Mouse (Mus musculus): Measurements from ENCODE around the gene Selenow. TPM values are rescaled to one million over a fixed set of nuclear protein-coding genes. Genes with fewer than 3 reads are reported as not detected.
"Not testable (repeated sequence)": the region's sequence is repeated elsewhere in the genome, so short reads cannot be mapped to it uniquely, and the experiment has no call there.

Selenow gene
- polyA plus RNA-seq, 1 experiment from 2014 or later: 198 TPM

- Histone ChIP-seq H3K4me3 (ENCODE audit: inconsistent target) (no peak overlapping the region), H3K36me3 (ENCODE audit: inconsistent target) (no peaks in the 10 kb centered on the region), H3K27ac (no peak overlapping the region), H3K79me2 (ENCODE audit: inconsistent target) (no peaks in the 10 kb centered on the region)
- 86% methylated on average over 2 of the region's 2 CpGs for WGBS (ENCODE audit: missing documents)
Observed at GRCm38 (mm10) chr7:15930543-15930942, 8.3 kb upstream of the Selenow start.

DNA sequence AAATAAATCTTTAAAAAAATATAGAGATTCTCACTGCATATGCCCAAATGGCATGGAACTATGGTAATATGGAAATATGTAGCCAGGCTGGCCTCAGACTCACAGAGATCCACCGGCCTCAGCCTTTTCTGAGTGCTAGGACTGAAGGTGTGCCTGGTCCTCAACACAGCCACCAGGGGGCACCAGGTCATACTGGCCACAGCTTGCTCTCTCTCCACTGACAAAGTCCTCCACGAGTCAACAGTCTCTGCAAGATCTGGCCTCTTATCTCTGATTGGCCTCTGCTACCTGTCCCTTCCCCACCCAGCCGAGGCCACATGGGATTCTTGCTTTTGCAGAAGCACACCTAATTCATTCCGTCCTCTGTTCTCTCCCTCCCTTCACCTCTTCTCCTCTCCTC is 7.7 kb upstream of the Selenow start:
- Histone ChIP-seq H3K4me3 (ENCODE audit: inconsistent target) (no peak overlapping the region), H3K79me2 (ENCODE audit: inconsistent target) (no peaks in the 10 kb centered on the region), H3K27ac (no peak overlapping the region), H3K36me3 (ENCODE audit: inconsistent target) (no peaks in the 10 kb centered on the region)
- WGBS (ENCODE audit: missing documents): 35% methylated on average over 4 of the region's 4 CpGs

GRCm38 (mm10) chr7:15921796-15922195 is 406 bp downstream of the Selenow start:
- H3K27ac ChIP-seq: peak overlapping the region; percentile 91
- H3K79me2 ChIP-seq (ENCODE audit: inconsistent target): peaks cover 32% of the 10 kb centered on the region
- H3K36me3 ChIP-seq (ENCODE audit: inconsistent target): peaks cover 28% of the 10 kb centered on the region
- peak overlapping the region; percentile 97 for H3K4me3 ChIP-seq (ENCODE audit: inconsistent target)
- 1% methylated on average over 10 of the region's 10 CpGs for WGBS (ENCODE audit: missing documents)

GRCm38 (mm10) chr7:15920645-15921190 is 1.5 kb downstream of the Selenow start:
- H3K27ac ChIP-seq: no peak overlapping the region
- H3K79me2 ChIP-seq (ENCODE audit: inconsistent target): peaks cover 32% of the 10 kb centered on the region
- peak overlapping the region; percentile 97 for H3K4me3 ChIP-seq (ENCODE audit: inconsistent target)
- WGBS (ENCODE audit: missing documents): 89% methylated on average over 6 of the region's 6 CpGs
- H3K36me3 ChIP-seq (ENCODE audit: inconsistent target): peaks cover 31% of the 10 kb centered on the region

DNA sequence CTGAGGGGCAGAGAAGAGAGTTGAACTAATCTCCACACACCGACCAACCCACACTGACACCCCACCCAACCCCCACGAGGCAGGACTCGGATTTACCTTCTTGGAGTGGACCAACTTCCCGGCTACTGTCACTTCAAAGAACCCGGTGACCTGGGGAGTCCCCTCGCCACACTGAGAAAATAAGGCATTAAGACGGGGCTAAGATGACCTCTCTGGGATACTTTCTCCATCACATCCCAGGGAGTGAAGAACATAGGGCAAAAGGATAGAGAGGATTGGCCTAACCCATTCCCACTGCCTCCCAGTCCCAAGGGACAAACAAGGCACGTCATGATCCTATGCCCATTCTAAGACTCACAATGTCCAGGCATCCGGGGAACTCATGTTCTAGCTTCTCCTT is 2.3 kb downstream of the Selenow start:
- Histone ChIP-seq H3K79me2 (ENCODE audit: inconsistent target) (peaks cover 32% of the 10 kb centered on the region), H3K36me3 (ENCODE audit: inconsistent target) (peaks cover 31% of the 10 kb centered on the region), H3K4me3 (ENCODE audit: inconsistent target) (no peak overlapping the region), H3K27ac (no peak overlapping the region)
- WGBS (ENCODE audit: missing documents): 94% methylated on average over 9 of the region's 9 CpGs

DNA sequence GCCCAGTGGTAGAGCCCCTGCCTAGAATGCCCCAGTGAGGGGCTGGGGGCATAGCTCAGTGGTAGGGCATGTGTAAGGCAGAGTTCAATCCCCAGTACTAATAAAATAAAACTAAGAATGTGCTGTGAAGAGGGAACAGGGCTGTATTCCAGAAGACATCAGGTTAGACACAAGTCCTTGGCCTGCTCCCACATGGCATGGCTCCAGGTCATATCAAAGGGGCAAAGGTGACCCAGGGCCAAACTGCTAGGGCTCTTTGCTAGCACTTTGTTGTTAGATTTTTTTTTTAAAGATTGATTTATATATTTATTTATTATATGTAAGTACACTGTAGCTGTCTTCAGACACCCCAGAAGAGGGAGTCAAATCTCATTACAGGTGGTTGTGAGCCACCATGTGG is 3.8 kb downstream of the Selenow start:
- Histone ChIP-seq H3K27ac (no peak overlapping the region), H3K79me2 (ENCODE audit: inconsistent target) (peaks cover 32% of the 10 kb centered on the region), H3K36me3 (ENCODE audit: inconsistent target) (peaks cover 31% of the 10 kb centered on the region), H3K4me3 (ENCODE audit: inconsistent target) (no peak overlapping the region)

GRCm38 (mm10) chr7:15916996-15917395 is 5.2 kb downstream of the Selenow start:
- Histone ChIP-seq H3K79me2 (ENCODE audit: inconsistent target) (peaks cover 26% of the 10 kb centered on the region), H3K4me3 (ENCODE audit: inconsistent target) (no peak overlapping the region), H3K27ac (no peak overlapping the region), H3K36me3 (ENCODE audit: inconsistent target) (peaks cover 31% of the 10 kb centered on the region)
- 87% methylated on average over 4 of the region's 4 CpGs for WGBS (ENCODE audit: missing documents)

- Histone ChIP-seq H3K79me2 (ENCODE audit: inconsistent target) (peaks cover 18% of the 10 kb centered on the region), H3K4me3 (ENCODE audit: inconsistent target) (no peak overlapping the region), H3K36me3 (ENCODE audit: inconsistent target) (peaks cover 31% of the 10 kb centered on the region), H3K27ac (no peak overlapping the region)
- 94% methylated on average over 3 of the region's 3 CpGs for WGBS (ENCODE audit: missing documents)
Observed at GRCm38 (mm10) chr7:15916134-15916723, 6.0 kb downstream of the Selenow start.

GRCm38 (mm10) chr7:15915695-15916094 is 6.5 kb downstream of the Selenow start:
- WGBS (ENCODE audit: missing documents): 91% methylated on average over 3 of the region's 4 CpGs
- Histone ChIP-seq H3K79me2 (ENCODE audit: inconsistent target) (peaks cover 13% of the 10 kb centered on the region), H3K36me3 (ENCODE audit: inconsistent target) (peaks cover 31% of the 10 kb centered on the region)
- H3K27ac ChIP-seq; H3K4me3 ChIP-seq (ENCODE audit: inconsistent target): not testable (repeated sequence)

DNA sequence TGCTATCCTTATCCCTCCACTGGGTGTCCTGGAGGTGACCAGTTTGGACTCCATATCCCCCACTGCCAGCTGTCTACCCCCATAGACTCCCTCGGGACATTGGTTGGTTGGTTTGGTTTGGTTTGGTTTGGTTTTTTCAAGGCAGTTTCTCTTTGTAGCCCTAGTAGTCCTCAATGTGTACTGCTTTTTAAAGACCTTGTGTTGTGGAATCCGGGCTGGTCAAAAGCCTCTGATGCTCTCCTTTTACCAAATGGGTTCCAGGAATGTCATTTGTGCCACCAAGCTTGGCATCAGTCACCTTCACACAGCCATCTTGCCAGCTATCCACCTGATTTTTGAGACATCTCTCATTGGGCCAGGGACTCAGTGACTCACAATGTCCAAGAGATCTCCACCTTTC is 7.5 kb downstream of the Selenow start:
- WGBS (ENCODE audit: missing documents): 97% methylated on average over 2 of the region's 2 CpGs
- no peak overlapping the region for H3K27ac ChIP-seq
- H3K79me2 ChIP-seq (ENCODE audit: inconsistent target): peaks cover 3% of the 10 kb centered on the region; the same call in 1 of the 2 replicates
- peaks cover 26% of the 10 kb centered on the region for H3K36me3 ChIP-seq (ENCODE audit: inconsistent target)
- no peak overlapping the region for H3K4me3 ChIP-seq (ENCODE audit: inconsistent target)

DNA sequence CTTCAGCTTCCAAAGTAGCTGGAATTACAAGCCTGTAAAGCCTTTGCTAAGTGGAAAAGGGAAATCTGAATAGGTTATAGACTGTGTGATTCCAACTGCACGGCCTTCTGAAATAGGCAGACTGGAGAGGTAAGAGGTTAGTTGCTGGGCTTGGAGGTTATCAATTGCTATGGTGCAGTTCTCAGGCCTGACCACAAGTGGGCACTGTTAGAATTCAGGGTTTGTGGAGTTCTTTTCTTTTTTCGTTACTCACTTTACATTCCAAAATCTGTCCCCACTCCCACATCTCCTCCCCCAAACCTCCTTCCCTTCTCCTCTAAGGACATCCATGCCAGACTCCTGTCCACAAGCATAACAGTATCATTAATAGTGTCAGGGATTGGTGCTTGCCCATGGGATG is 8.0 kb downstream of the Selenow start:
- H3K36me3 ChIP-seq (ENCODE audit: inconsistent target): peaks cover 21% of the 10 kb centered on the region; the same call in 1 of the 2 replicates
- 25% methylated on average over 2 of the region's 2 CpGs for WGBS (ENCODE audit: missing documents)
- H3K79me2 ChIP-seq (ENCODE audit: inconsistent target): no peaks in the 10 kb centered on the region; the same call in 1 of the 2 replicates
- H3K27ac ChIP-seq: no peak overlapping the region
- no peak overlapping the region for H3K4me3 ChIP-seq (ENCODE audit: inconsistent target)

DNA sequence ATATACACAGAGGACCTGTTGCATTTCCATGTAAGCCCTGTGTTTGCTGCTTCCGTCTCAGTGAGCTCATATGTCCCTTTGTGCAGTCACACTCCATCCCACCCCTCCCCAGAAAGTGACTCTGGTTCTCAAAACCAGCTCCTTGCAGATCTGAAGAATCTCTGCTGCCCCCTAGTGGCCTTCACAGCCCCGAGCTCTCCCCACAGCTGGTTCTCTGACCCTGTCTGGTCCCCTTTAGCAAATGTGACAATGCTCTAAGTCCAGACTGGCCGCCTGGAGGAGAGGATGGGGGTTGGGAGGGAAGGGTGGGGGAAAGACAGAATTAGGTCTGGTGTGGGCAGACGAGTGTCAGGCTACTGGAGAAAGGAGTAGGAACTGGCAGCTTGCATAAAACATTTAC is 10.0 kb downstream of the Selenow start:
- H3K79me2 ChIP-seq (ENCODE audit: inconsistent target): no peaks in the 10 kb centered on the region
- WGBS (ENCODE audit: missing documents): 0% methylated on average over 4 of the region's 4 CpGs
- H3K27ac ChIP-seq: no peak overlapping the region
- H3K36me3 ChIP-seq (ENCODE audit: inconsistent target): peaks cover 7% of the 10 kb centered on the region; the same call in 1 of the 2 replicates
- H3K4me3 ChIP-seq (ENCODE audit: inconsistent target): no peak overlapping the region

GRCm38 (mm10) chr7:15910521-15910920 is 11.7 kb downstream of the Selenow start:
- Histone ChIP-seq H3K79me2 (ENCODE audit: inconsistent target) (no peaks in the 10 kb centered on the region), H3K27ac (no peak overlapping the region), H3K4me3 (ENCODE audit: inconsistent target) (no peak overlapping the region), H3K36me3 (ENCODE audit: inconsistent target) (no peaks in the 10 kb centered on the region)
- WGBS (ENCODE audit: missing documents): 93% methylated on average over 5 of the region's 5 CpGs

DNA sequence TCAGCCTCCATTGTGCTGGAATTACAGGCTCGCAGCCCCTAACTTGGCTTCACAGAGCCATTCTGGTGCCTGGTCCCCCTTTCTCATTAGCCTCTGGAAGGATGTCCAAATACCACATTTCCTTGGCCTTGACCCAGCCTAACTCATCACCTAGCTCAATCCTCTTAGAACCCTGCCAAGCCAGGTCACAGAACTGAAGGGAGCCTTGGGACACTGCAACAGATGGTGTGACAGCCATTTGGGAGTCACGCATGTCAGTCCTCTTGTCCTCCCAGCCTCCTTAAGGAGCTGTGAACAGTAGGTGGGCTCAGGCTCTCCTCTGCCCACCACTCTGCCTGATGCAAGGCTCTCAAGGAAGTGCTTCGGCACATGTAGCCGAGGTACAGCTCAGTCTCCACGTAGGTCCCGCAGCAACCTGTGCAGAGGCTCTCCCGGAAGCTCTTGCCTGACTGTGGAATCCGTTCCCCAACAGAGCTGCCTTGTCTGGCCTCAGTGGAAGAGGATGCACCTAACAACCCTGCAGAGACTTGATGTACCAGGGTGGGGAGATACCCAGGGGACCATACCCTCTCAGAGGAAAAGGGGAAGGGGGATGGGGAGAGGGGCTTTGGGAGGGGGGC is 14.1 kb downstream of the Selenow start:
- Histone ChIP-seq H3K79me2 (ENCODE audit: inconsistent target) (no peaks in the 10 kb centered on the region), H3K27ac (no peak overlapping the region), H3K36me3 (ENCODE audit: inconsistent target) (no peaks in the 10 kb centered on the region), H3K4me3 (ENCODE audit: inconsistent target) (no peak overlapping the region)
- 63% methylated on average over 8 of the region's 8 CpGs for WGBS (ENCODE audit: missing documents)

DNA sequence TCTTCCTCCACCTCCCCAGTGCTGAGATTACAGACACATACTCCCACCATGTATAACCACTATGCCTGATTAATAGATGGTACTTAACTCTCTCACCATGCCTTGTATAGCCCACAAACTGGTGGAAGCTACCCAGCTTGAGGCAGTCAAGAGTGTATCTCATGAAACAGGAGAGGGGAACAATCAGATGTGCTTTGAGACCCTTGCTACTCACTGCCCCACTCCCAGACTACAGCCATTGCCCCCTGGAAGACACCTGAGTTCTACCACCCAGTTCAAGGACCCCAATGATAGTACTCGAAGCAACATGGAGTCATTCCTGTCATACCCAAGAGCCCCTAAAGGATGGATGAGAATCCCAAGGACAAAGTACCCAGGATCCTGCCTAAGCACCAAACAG is 15.6 kb downstream of the Selenow start:
- Histone ChIP-seq H3K79me2 (ENCODE audit: inconsistent target) (no peaks in the 10 kb centered on the region), H3K36me3 (ENCODE audit: inconsistent target) (no peaks in the 10 kb centered on the region), H3K27ac (no peak overlapping the region), H3K4me3 (ENCODE audit: inconsistent target) (no peak overlapping the region)
- WGBS (ENCODE audit: missing documents): 100% methylated on average over 1 of the region's 1 CpGs

All from macrophage (primary cell).